Mouse (Mus musculus) CH12.LX (cell line): Measurements from ENCODE around the gene Cntrl. TPM values are rescaled to one million over a fixed set of nuclear protein-coding genes. Genes with fewer than 3 reads are reported as not detected.

ENCODE experiments used
- DNase-seq: peaks from one replicate; pipeline ENCODE4 v3.0.0-alpha.2; 2013; ENCODE audit errors: extremely low read depth
- H3K27ac ChIP-seq: 2 replicates; pipeline ENCODE4 v1.5.1; 2012; ENCODE audit warnings: low read depth, mild to moderate bottlenecking, control low read depth, moderate library complexity; ENCODE audit not compliant: insufficient read depth
- H3K27me3 ChIP-seq: replicated peaks from 2 replicates; pipeline ENCODE3; 2012; ENCODE audit warnings: inconsistent platforms
- H3K36me3 ChIP-seq, 2 experiments: replicated peaks in 1 of 2; 2 replicates each; pipeline versions ENCODE3 to v1.6.1; 2012; ENCODE audit warnings: inconsistent platforms in 1 of 2, low read length in 1 of 2, mild to moderate bottlenecking in 1 of 2, mixed read lengths in 1 of 2, moderate library complexity in 1 of 2; ENCODE audit not compliant: control insufficient read depth in 1 of 2, insufficient read depth in 1 of 2
- H3K4me1 ChIP-seq, 2 experiments: 2 replicates each; pipeline ENCODE4 v1.6.1; 2012; ENCODE audit warnings: inconsistent platforms in 1 of 2, moderate library complexity in 1 of 2; ENCODE audit not compliant: insufficient read depth in 2 of 2, control insufficient read depth in 1 of 2
- H3K4me2 ChIP-seq: 2 replicates; pipeline ENCODE4 v1.6.1; 2012; ENCODE audit warnings: low read depth, mild to moderate bottlenecking, control low read depth; ENCODE audit not compliant: poor library complexity, insufficient read depth, severe bottlenecking
- H3K4me3 ChIP-seq, 3 experiments: fragments of 150-350 bp in 1 of 3; sonication (generic) in 1 of 3; replicated peaks in 1 of 3; 2 replicates each; pipeline versions ENCODE3 to v1.5.1; 2011 to 2012; ENCODE audit warnings: low read depth in 2 of 3, low read length in 2 of 3, mild to moderate bottlenecking in 2 of 3, moderate library complexity in 2 of 3, control low read depth in 1 of 3, improper control_type of control experiment in 1 of 3, inconsistent platforms in 1 of 3, mixed read lengths in 1 of 3; ENCODE audit not compliant: poor library complexity in 1 of 3
- H3K79me2 ChIP-seq: replicated peaks from 2 replicates; pipeline ENCODE4 v1.6.1; 2012; ENCODE audit warnings: mild to moderate bottlenecking, moderate library complexity; ENCODE audit not compliant: control insufficient read depth, poor library complexity, insufficient read depth, severe bottlenecking; ENCODE audit errors: extremely low read depth
- H3K9ac ChIP-seq: 2 replicates; pipeline ENCODE4 v1.6.1; 2012; ENCODE audit warnings: low read depth, mild to moderate bottlenecking, control low read depth, moderate library complexity; ENCODE audit not compliant: insufficient read depth
- H3K9me3 ChIP-seq: replicated peaks from 2 replicates; pipeline ENCODE3; 2012; ENCODE audit warnings: low read length, inconsistent platforms, mixed read lengths
- CHD1 ChIP-seq: IDR thresholded peaks from 2 replicates; pipeline ENCODE4 v1.6.1; 2012; ENCODE audit warnings: low read depth, low read length, improper control_type of control experiment, inconsistent platforms
- CHD2 ChIP-seq: IDR thresholded peaks from 2 replicates; pipeline ENCODE4 v1.6.1; 2011; ENCODE audit warnings: low read length, improper control_type of control experiment
- CTCF ChIP-seq, 2 experiments: IDR thresholded peaks in 1 of 2; conservative IDR thresholded peaks in 1 of 2; 2 replicates each; pipeline ENCODE4 v1.5.1; 2011 to 2012; ENCODE audit warnings: low read depth in 2 of 2, low read length in 2 of 2, improper control_type of control experiment in 1 of 2, inconsistent platforms in 1 of 2, mild to moderate bottlenecking in 1 of 2, moderate library complexity in 1 of 2
- ELF1 ChIP-seq: IDR thresholded peaks from 2 replicates; pipeline ENCODE4 v1.6.1; 2014; ENCODE audit warnings: low read depth, mild to moderate bottlenecking, inconsistent platforms, low read length, improper control_type of control experiment
- ETS1 ChIP-seq: conservative IDR thresholded peaks from 2 replicates; pipeline ENCODE4 v1.6.1; 2012; ENCODE audit warnings: low read depth, mild to moderate bottlenecking, inconsistent platforms, low read length, improper control_type of control experiment, moderate library complexity
- KAT2A ChIP-seq: IDR thresholded peaks from 2 replicates; pipeline ENCODE4 v1.6.1; 2012; ENCODE audit warnings: low read length, improper control_type of control experiment, inconsistent platforms; ENCODE audit not compliant: insufficient replicate concordance
- NELFE ChIP-seq: IDR thresholded peaks from 2 replicates; pipeline ENCODE4 v1.6.1; 2011; ENCODE audit warnings: low read depth, low read length, improper control_type of control experiment
- NRF1 ChIP-seq: IDR thresholded peaks from 2 replicates; pipeline ENCODE4 v1.6.1; 2014; ENCODE audit warnings: low read depth, mild to moderate bottlenecking, inconsistent platforms, low read length, improper control_type of control experiment, moderate library complexity
- PAX5 ChIP-seq: IDR thresholded peaks from 2 replicates; pipeline ENCODE4 v1.6.1; 2012; ENCODE audit warnings: low read length, inconsistent platforms, mixed read lengths
- SIN3A ChIP-seq: IDR thresholded peaks from 2 replicates; pipeline ENCODE4 v1.6.1; 2012; ENCODE audit warnings: low read length, improper control_type of control experiment, inconsistent platforms
- SMC3 ChIP-seq: IDR thresholded peaks from 2 replicates; pipeline ENCODE4 v1.6.1; 2011; ENCODE audit warnings: low read depth, low read length, improper control_type of control experiment
- TCF12 ChIP-seq: IDR thresholded peaks from 2 replicates; pipeline ENCODE4 v1.6.1; 2014; ENCODE audit warnings: low read depth, mild to moderate bottlenecking, inconsistent platforms, low read length, improper control_type of control experiment
- USF2 ChIP-seq: conservative IDR thresholded peaks from 2 replicates; pipeline ENCODE4 v1.6.1; 2011; ENCODE audit warnings: low read depth, low read length, improper control_type of control experiment
- ZKSCAN1 ChIP-seq: IDR thresholded peaks from 2 replicates; pipeline ENCODE4 v1.6.1; 2012; ENCODE audit warnings: low read depth, inconsistent platforms, low read length, improper control_type of control experiment, borderline replicate concordance
- ZNF384 ChIP-seq: IDR thresholded peaks from 2 replicates; pipeline ENCODE4 v1.6.1; 2012; ENCODE audit warnings: low read depth, low read length, improper control_type of control experiment, inconsistent platforms
- dilution Hi-C: fragments of 300-500 bp; cut with MboI; formaldehyde crosslinking; loops from 2 replicates; pipeline ENCODE4 v1.14.3; 2020; ENCODE audit warnings: low sequenced_read_pairs; ENCODE audit not compliant: extremely low pct_unique_long_range_greater_than_20kb, extremely low pct_ligation_motif_present
- in situ Hi-C: fragments of 300-500 bp; cut with MboI; formaldehyde crosslinking; loops from 3 replicates; pipeline ENCODE4 v1.14.3; 2019; ENCODE audit warnings: low sequenced_read_pairs, low pct_ligation_motif_present, low pct_unique_long_range_greater_than_20kb, mixed read lengths
- polyA plus RNA-seq: library from polyadenylated mRNA; unstranded; fragments of >175 nt; gene quantifications from 2 replicates; pipeline ENCODE4 v1.2.1, GENCODE M21; 2012; ENCODE audit warnings: low read depth; ENCODE audit not compliant: insufficient read length
- total RNA-seq, 2 experiments: library from RNA; depleted of rRNA; stranded (reverse); fragments of 300-350 nt in 1 of 2; fragments of >200 nt in 1 of 2; gene quantifications; 2 replicates each; pipeline ENCODE4 v1.2.3; 2012 to 2014

The Cntrl gene
- total and polyA plus RNA-seq, 3 experiments = 55.6 to 69.7 (median 64.5) TPM

GRCm38 (mm10) chr2:35148806-35149205 lies 39.5 kb downstream of the Cntrl start:
- no peaks in the 10 kb centered on the region for H3K27me3 ChIP-seq
- H3K4me1 ChIP-seq = peaks cover 6 to 27% of the 10 kb centered on the region in 2 experiments
- no peak overlapping the region for H3K27ac ChIP-seq
- H3K9ac ChIP-seq = no peak overlapping the region
- in situ Hi-C loops = no loop called here
- no peak for DNase-seq
- H3K9me3 ChIP-seq = no peaks in the 10 kb centered on the region
- dilution Hi-C loops = no loop called here
- H3K79me2 ChIP-seq = no peaks in the 10 kb centered on the region
- H3K4me3 ChIP-seq = no peak overlapping the region
- H3K4me2 ChIP-seq = no peak overlapping the region
- peaks cover 85 to 99% of the 10 kb centered on the region in 2 experiments for H3K36me3 ChIP-seq
- TF ChIP-seq ELF1 = no peak
- TF ChIP-seq KAT2A = no peak
- no peak for TF ChIP-seq SIN3A
- TF ChIP-seq PAX5 = no peak
- TF ChIP-seq CTCF (conservative IDR thresholded peaks at IDR 0.05 in 1 of 2, IDR thresholded peaks at IDR 0.05 in 1 of 2; ENCODE audit: low read depth in 2 of 2, low read length in 2 of 2) = no peak

DNA sequence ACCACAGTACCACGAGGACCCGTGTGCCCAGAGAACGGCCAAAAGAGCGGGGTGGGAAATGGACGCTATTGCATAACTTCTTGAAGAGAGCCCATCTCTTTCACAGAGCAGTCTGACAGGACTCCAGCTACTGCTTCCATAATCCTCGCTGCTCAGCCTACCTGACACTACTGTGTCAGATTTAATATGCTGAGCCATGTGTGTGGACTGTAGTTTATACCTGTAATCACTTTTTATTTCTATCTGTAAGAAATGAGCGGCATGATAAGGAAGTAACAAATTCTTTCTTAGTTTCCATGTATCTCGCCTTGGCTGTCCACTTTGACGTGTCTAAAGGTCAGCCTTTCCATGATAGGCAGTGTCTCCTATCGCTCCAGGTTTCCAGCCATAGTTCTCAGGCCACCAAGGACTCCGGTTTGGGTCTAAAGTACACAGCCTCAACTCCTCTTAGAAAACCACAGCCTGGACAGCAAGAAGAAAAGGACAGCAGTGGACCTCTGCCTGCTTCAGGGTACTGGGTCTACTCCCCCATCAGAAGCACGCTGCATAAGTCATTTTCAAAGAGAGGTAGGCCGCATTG lies 42.1 kb downstream of the Cntrl start:
- no peaks in the 10 kb centered on the region for H3K27me3 ChIP-seq
- no peaks in the 10 kb centered on the region for H3K9me3 ChIP-seq
- dilution Hi-C loops (no loop called here), in situ Hi-C loops (no loop called here)
- H3K27ac ChIP-seq = no peak overlapping the region
- peaks cover 18 to 48% of the 10 kb centered on the region in 2 experiments for H3K4me1 ChIP-seq
- H3K79me2 ChIP-seq = no peaks in the 10 kb centered on the region
- DNase-seq = no peak
- H3K9ac ChIP-seq = no peak overlapping the region
- peaks cover 84 to 96% of the 10 kb centered on the region in 2 experiments for H3K36me3 ChIP-seq
- no peak for TF ChIP-seq CHD1
- TF ChIP-seq NELFE = no peak
- TF ChIP-seq ZKSCAN1 = no peak
- TF ChIP-seq SMC3 = no peak
- no peak for TF ChIP-seq NRF1
- no peak for TF ChIP-seq TCF12
- no peak for TF ChIP-seq CHD2
- no peak overlapping the region for H3K4me2 ChIP-seq
- H3K4me3 ChIP-seq = no peak overlapping the region

DNA sequence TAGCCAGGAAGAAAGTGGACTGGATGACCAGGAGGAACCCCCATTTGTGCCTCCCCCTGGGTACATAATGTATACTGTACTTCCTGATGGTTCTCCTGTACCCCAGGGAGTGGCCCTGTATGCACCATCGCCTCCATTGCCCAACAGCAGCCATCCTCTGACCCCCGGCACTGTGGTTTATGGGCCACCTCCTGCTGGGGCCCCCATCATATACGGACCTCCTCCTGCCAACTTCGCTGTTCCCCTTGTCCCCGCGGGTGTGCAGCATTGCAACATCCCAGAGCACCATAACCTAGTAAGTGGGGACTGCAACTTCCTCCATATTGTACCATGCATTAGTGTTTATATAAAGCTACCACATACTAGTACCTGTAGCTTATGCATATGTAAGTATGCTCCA lies 43.9 kb downstream of the Cntrl start:
- H3K27me3 ChIP-seq = no peaks in the 10 kb centered on the region
- H3K4me3 ChIP-seq = no peak overlapping the region
- TF ChIP-seq CTCF (conservative IDR thresholded peaks at IDR 0.05 in 1 of 2, IDR thresholded peaks at IDR 0.05 in 1 of 2; ENCODE audit: low read depth in 2 of 2, low read length in 2 of 2) = no peak
- no peak for TF ChIP-seq ETS1
- TF ChIP-seq ZKSCAN1 = no peak
- no peak for TF ChIP-seq ZNF384
- no peak for TF ChIP-seq TCF12
- no peak for TF ChIP-seq USF2
- H3K27ac ChIP-seq = peak overlapping the region; percentile 32; the same call in 1 of the 2 replicates
- H3K79me2 ChIP-seq = peaks cover 4% of the 10 kb centered on the region; the same call in 1 of the 2 replicates
- H3K4me1 ChIP-seq = peaks cover 21 to 66% of the 10 kb centered on the region in 2 experiments
- H3K4me2 ChIP-seq = no peak overlapping the region
- dilution Hi-C loops (no loop called here), in situ Hi-C loops (no loop called here)
- no peak overlapping the region for H3K9ac ChIP-seq
- no peaks in the 10 kb centered on the region for H3K9me3 ChIP-seq
- no peak for DNase-seq
- H3K36me3 ChIP-seq = peaks cover 76 to 96% of the 10 kb centered on the region in 2 experiments
